Mouse (Mus musculus): ENCODE measurements around the gene Gm4969.

DNA sequence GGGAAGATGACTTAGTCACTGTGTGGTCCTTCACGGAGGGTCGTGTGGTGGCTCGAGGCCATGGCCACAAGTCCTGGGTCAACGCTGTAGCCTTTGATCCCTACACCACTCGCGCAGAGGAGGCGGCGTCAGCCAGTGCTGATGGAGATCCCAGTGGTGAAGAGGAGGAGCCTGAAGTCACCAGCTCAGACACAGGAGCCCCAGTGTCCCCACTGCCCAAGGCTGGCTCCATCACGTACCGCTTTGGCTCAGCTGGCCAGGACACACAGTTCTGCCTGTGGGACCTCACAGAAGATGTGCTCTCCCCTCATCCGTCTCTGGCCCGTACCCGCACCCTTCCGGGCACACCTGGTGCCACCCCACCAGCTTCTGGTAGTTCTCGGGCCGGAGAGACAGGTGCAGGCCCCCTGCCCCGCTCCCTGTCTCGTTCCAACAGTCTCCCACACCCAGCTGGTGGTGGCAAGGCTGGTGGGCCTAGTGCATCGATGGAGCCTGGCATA is 37.7 kb downstream of the Gm4969 start:
- no peak for TF ChIP-seq POLR2A (IDR thresholded peaks at IDR 0.05; ENCODE audit: borderline replicate concordance, insufficient read depth, low read length)
- TF ChIP-seq CTCF (IDR thresholded peaks at IDR 0.05; ENCODE audit: borderline replicate concordance, insufficient read depth, low read depth, low read length) = no peak
